Mouse (Mus musculus): Measurements from ENCODE around the gene Gm30083. TPM values are rescaled to one million over a fixed set of nuclear protein-coding genes. Genes with fewer than 3 reads are reported as not detected.

Gene Gm30083
- polyA plus RNA-seq (2011; ENCODE audit: insufficient read depth, insufficient read length, low replicate concordance, missing spikeins): not detected in 2 replicates

- no peak for TF ChIP-seq POLR2A (IDR thresholded peaks at IDR 0.05; ENCODE audit: borderline replicate concordance, control insufficient read depth, low read depth, low read length)
- no peak for TF ChIP-seq CTCF (IDR thresholded peaks at IDR 0.05; ENCODE audit: control insufficient read depth, insufficient read depth, low read length)
- WGBS: 70% methylated on average over 3 of the region's 3 CpGs
- H3K4me3 ChIP-seq (replicated peaks; ENCODE audit: control insufficient read depth, low read depth, low read length): no peak within 1 kb of the TSS
- no peaks in the 10 kb centered on the region for H3K4me1 ChIP-seq (ENCODE audit: control insufficient read depth, insufficient read depth, low read length)
- H3K27ac ChIP-seq (ENCODE audit: control insufficient read depth, insufficient read depth, low read depth, low read length, poor library complexity): no peak within 1 kb of the TSS
Observed at GRCm38 (mm10) chr14:34015063-34015462, at the start of gene Gm30083. Gm30083 (minus strand) TSS chr14:34015182.

GRCm38 (mm10) chr14:34052516-34052915 lies 37.5 kb upstream of the Gm30083 start, which contains the start of gene Antxrl:
Antxrl (plus strand) TSS chr14:34052707.
- Histone ChIP-seq H3K27ac (ENCODE audit: control insufficient read depth, insufficient read depth, low read depth, low read length, poor library complexity) (no peak within 1 kb of the TSS), H3K4me3 (replicated peaks; ENCODE audit: control insufficient read depth, low read depth, low read length) (no peak within 1 kb of the TSS), H3K4me1 (ENCODE audit: control insufficient read depth, insufficient read depth, low read length) (no peaks in the 10 kb centered on the region)
- no peak for TF ChIP-seq CTCF (IDR thresholded peaks at IDR 0.05; ENCODE audit: control insufficient read depth, insufficient read depth, low read length)
- TF ChIP-seq POLR2A (IDR thresholded peaks at IDR 0.05; ENCODE audit: borderline replicate concordance, control insufficient read depth, low read depth, low read length): no peak
- WGBS: 80% methylated on average over 6 of the region's 6 CpGs

- 62% methylated on average over 5 of the region's 5 CpGs for WGBS
- no peak for TF ChIP-seq CTCF (IDR thresholded peaks at IDR 0.05; ENCODE audit: control insufficient read depth, insufficient read depth, low read length)
- no peak for TF ChIP-seq POLR2A (IDR thresholded peaks at IDR 0.05; ENCODE audit: borderline replicate concordance, control insufficient read depth, low read depth, low read length)
- no peak overlapping the region for H3K27ac ChIP-seq (ENCODE audit: control insufficient read depth, insufficient read depth, low read depth, low read length, poor library complexity)
Observed at GRCm38 (mm10) chr14:34050101-34050779, 35.3 kb upstream of the Gm30083 start.

GRCm38 (mm10) chr14:34043341-34043740 lies 28.4 kb upstream of the Gm30083 start:
- TF ChIP-seq POLR2A (IDR thresholded peaks at IDR 0.05; ENCODE audit: borderline replicate concordance, control insufficient read depth, low read depth, low read length) (no peak), CTCF (IDR thresholded peaks at IDR 0.05; ENCODE audit: control insufficient read depth, insufficient read depth, low read length) (no peak)
- 66% methylated on average over 3 of the region's 3 CpGs for WGBS
- H3K27ac ChIP-seq (ENCODE audit: control insufficient read depth, insufficient read depth, low read depth, low read length, poor library complexity): no peak overlapping the region
- H3K4me1 ChIP-seq (ENCODE audit: control insufficient read depth, insufficient read depth, low read length): no peaks in the 10 kb centered on the region
- H3K4me3 ChIP-seq (replicated peaks; ENCODE audit: control insufficient read depth, low read depth, low read length): no peak overlapping the region

More at GRCm38 (mm10) chr14:34050101-34050779, 35.3 kb upstream of the Gm30083 start:
- Histone ChIP-seq H3K4me3 (replicated peaks; ENCODE audit: control insufficient read depth, low read depth, low read length) (no peak overlapping the region), H3K4me1 (ENCODE audit: control insufficient read depth, insufficient read depth, low read length) (no peaks in the 10 kb centered on the region)

GRCm38 (mm10) chr14:34041241-34041640 lies 26.3 kb upstream of the Gm30083 start:
- no peak overlapping the region for H3K27ac ChIP-seq (ENCODE audit: control insufficient read depth, insufficient read depth, low read depth, low read length, poor library complexity)
- 66% methylated on average over 4 of the region's 4 CpGs for WGBS
- TF ChIP-seq POLR2A (IDR thresholded peaks at IDR 0.05; ENCODE audit: borderline replicate concordance, control insufficient read depth, low read depth, low read length): no peak
- TF ChIP-seq CTCF (IDR thresholded peaks at IDR 0.05; ENCODE audit: control insufficient read depth, insufficient read depth, low read length): no peak
- no peak overlapping the region for H3K4me3 ChIP-seq (replicated peaks; ENCODE audit: control insufficient read depth, low read depth, low read length)
- no peaks in the 10 kb centered on the region for H3K4me1 ChIP-seq (ENCODE audit: control insufficient read depth, insufficient read depth, low read length)

- WGBS: 87% methylated on average over 8 of the region's 8 CpGs
- Histone ChIP-seq H3K4me3 (replicated peaks; ENCODE audit: control insufficient read depth, low read depth, low read length) (no peak overlapping the region), H3K4me1 (ENCODE audit: control insufficient read depth, insufficient read depth, low read length) (no peaks in the 10 kb centered on the region), H3K27ac (ENCODE audit: control insufficient read depth, insufficient read depth, low read depth, low read length, poor library complexity) (no peak overlapping the region)
- TF ChIP-seq POLR2A (IDR thresholded peaks at IDR 0.05; ENCODE audit: borderline replicate concordance, control insufficient read depth, low read depth, low read length) (no peak), CTCF (IDR thresholded peaks at IDR 0.05; ENCODE audit: control insufficient read depth, insufficient read depth, low read length) (no peak)
Observed at GRCm38 (mm10) chr14:34033841-34034610, 19.0 kb upstream of the Gm30083 start.

- TF ChIP-seq POLR2A (IDR thresholded peaks at IDR 0.05; ENCODE audit: borderline replicate concordance, control insufficient read depth, low read depth, low read length): no peak
- no peak for TF ChIP-seq CTCF (IDR thresholded peaks at IDR 0.05; ENCODE audit: control insufficient read depth, insufficient read depth, low read length)
- H3K4me1 ChIP-seq (ENCODE audit: control insufficient read depth, insufficient read depth, low read length): no peaks in the 10 kb centered on the region
- no peak overlapping the region for H3K27ac ChIP-seq (ENCODE audit: control insufficient read depth, insufficient read depth, low read depth, low read length, poor library complexity)
- H3K4me3 ChIP-seq (replicated peaks; ENCODE audit: control insufficient read depth, low read depth, low read length): no peak overlapping the region
- WGBS: 66% methylated on average over 2 of the region's 2 CpGs
Observed at GRCm38 (mm10) chr14:34026710-34027109, 11.7 kb upstream of the Gm30083 start.

GRCm38 (mm10) chr14:34016938-34017337 lies 2.0 kb upstream of the Gm30083 start:
- TF ChIP-seq CTCF (IDR thresholded peaks at IDR 0.05; ENCODE audit: control insufficient read depth, insufficient read depth, low read length): no peak
- TF ChIP-seq POLR2A (IDR thresholded peaks at IDR 0.05; ENCODE audit: borderline replicate concordance, control insufficient read depth, low read depth, low read length): no peak
- Histone ChIP-seq H3K4me1 (ENCODE audit: control insufficient read depth, insufficient read depth, low read length) (no peaks in the 10 kb centered on the region), H3K27ac (ENCODE audit: control insufficient read depth, insufficient read depth, low read depth, low read length, poor library complexity) (no peak overlapping the region), H3K4me3 (replicated peaks; ENCODE audit: control insufficient read depth, low read depth, low read length) (no peak overlapping the region)
- 74% methylated on average over 2 of the region's 2 CpGs for WGBS
